Comparison of ENCODE assay signal across 9 mouse cellular contexts in the genomic region with DNA sequence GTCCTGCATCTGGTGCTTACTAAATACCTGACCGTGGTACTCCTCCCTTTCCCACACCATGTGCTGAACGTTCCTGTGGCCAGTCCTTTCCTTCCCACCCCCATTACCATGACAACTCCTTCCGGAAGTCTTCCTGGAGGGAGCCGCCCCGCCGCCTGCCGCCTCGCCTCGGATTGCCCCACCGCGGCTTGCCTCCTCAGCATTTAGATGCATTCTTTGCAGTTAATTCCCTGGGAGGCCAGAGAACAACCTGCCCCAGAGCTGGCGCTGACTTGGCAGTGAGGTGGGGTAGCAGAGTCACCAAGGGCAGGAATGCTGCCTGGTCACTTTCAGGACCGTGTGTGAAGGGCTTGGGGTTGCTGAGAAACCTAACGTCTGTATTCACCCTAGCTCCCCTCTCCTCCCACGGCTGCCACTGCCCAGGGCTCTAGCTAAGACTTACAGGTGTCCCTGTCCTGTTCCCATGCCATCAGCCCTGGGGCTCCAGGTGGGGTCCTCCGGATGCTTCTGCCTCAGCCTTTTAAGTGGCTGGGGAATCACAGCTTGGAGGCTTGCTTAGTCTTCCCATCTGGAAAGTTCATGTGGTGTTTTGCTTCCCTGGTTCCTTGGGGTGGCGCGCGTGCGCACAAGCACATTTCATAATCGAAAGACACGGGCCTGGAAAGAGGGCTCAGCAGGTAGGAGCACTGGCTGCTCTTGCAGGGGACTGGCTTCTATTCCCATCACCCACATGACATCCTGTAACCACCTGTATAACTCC. TPM values are rescaled to one million over a fixed set of nuclear protein-coding genes. Genes with fewer than 3 reads are reported as not detected.
DNase-seq lines count a peak whose midpoint lies in the region; ATAC-seq and TF ChIP-seq lines count a peak whose summit lies in the region.
"Had no signal": no experiment of that assay in that cellular context is flagged by ENCODE, and none has a peak within 500 bp of the region (broad histone marks: within the 10 kb centered on the region; RNA-seq: fewer than 3 reads in every experiment).

No protein-coding gene starts in this region.

- no peak; the same call in 1 of the 2 replicates for TF ChIP-seq POLR2A in embryonic fibroblast, embryonic 13.5 days (IDR thresholded peaks at IDR 0.05; ENCODE audit: low read depth, low read length)

- peak; percentile 69 for ATAC-seq in lung, postnatal 0 days

- H3K9me3 ChIP-seq in lung, postnatal 0 days (ENCODE audit: low read length) = no peaks in the 10 kb centered on the region

- DNase-seq in retina, postnatal 1 day = peak; percentile 25
- DNase-seq in retina, embryonic 14.5 days (ENCODE audit: low spot score) = no peak
- peak; percentile 71 to 85 for DNase-seq in kidney, adult 8-10 months
- peak; percentile 95 for DNase-seq in lung, postnatal 0 days (ENCODE audit: low spot score)
- DNase-seq in spleen, postnatal 4 days (ENCODE audit: low spot score in 2 of 2) = no peak
- DNase-seq in thymus, adult 18-20 months = no peak
- no peak for DNase-seq in layer of hippocampus, postnatal 25 days (ENCODE audit: extremely low spot score in 1 of 2, low spot score in 1 of 2)

- 12% methylated on average over 22 of the region's 22 CpGs for WGBS in lung, postnatal 0 days

- peak overlapping the region; percentile 43 for H3K4me2 ChIP-seq in lung, postnatal 0 days (replicated peaks; ENCODE audit: low read depth, low read length)

- TF ChIP-seq CTCF in embryonic fibroblast, embryonic 13.5 days (IDR thresholded peaks at IDR 0.05; ENCODE audit: borderline replicate concordance, insufficient read depth, low read length) = no peak
- TF ChIP-seq CTCF in lung, postnatal 0 days (IDR thresholded peaks at IDR 0.05) = peak; percentile 31

- no peaks in the 10 kb centered on the region for H3K36me3 ChIP-seq in lung, postnatal 0 days (ENCODE audit: insufficient read depth, low read length)

- no peak overlapping the region for H3K9ac ChIP-seq in lung, postnatal 0 days (replicated peaks; ENCODE audit: low read depth)
- H3K9ac ChIP-seq: liver, embryonic 14.5 days had no signal

- H3K4me1 ChIP-seq in embryonic fibroblast, embryonic 13.5 days (ENCODE audit: control insufficient read depth, insufficient read depth, low read length) = peaks cover 14% of the 10 kb centered on the region; the same call in 1 of the 2 replicates
- H3K4me1 ChIP-seq in lung, postnatal 0 days (ENCODE audit: insufficient read depth, low read depth, low read length) = peaks cover 2% of the 10 kb centered on the region; the same call in 1 of the 2 replicates

- H3K27ac ChIP-seq in embryonic fibroblast, embryonic 13.5 days (ENCODE audit: insufficient read depth, low read length) = peak overlapping the region; percentile 49
- peak overlapping the region; percentile 87 for H3K27ac ChIP-seq in lung, postnatal 0 days (ENCODE audit: low read length)
- H3K27ac ChIP-seq: liver, embryonic 14.5 days had no signal

- TF ChIP-seq EP300 in lung, postnatal 0 days (IDR thresholded peaks at IDR 0.05) = peak; percentile 82

- H3K27me3 ChIP-seq in lung, postnatal 0 days (replicated peaks; ENCODE audit: insufficient read depth, low read length) = no peaks in the 10 kb centered on the region

- no peak overlapping the region for H3K4me3 ChIP-seq in embryonic fibroblast, embryonic 13.5 days (ENCODE audit: insufficient read depth, low read length)
- no peak overlapping the region; the same call in 1 of the 2 replicates for H3K4me3 ChIP-seq in lung, postnatal 0 days (ENCODE audit: low read depth, low read length)

RNA-seq across cellular contexts. Expression of a gene that starts 4.5 kb away (rescaled TPM):
- polyA plus RNA-seq in embryonic fibroblast, embryonic 13.5 days (2011; ENCODE audit: insufficient read length, low read depth, missing spikeins) = 9.1 and 13.3 TPM in 2 replicates
- 11.0 and 19.1 TPM in 2 replicates for polyA plus RNA-seq in lung, postnatal 0 days (2015; fragmentation: Nextera tagmentation; extraction: Ambion mirVana)
- total RNA-seq in layer of hippocampus, postnatal 25 days (2021) = not detected

RNA-seq across cellular contexts. Expression of a gene that starts 13.9 kb away (rescaled TPM):
- 32.3 and 37.4 TPM in 2 replicates for polyA plus RNA-seq in embryonic fibroblast, embryonic 13.5 days (2011; ENCODE audit: insufficient read length, low read depth, missing spikeins)
- polyA plus RNA-seq in lung, postnatal 0 days (2015; fragmentation: Nextera tagmentation; extraction: Ambion mirVana) = 1.1 and 1.4 TPM in 2 replicates
- 100 to 1,000 TPM; 183 to 201 TPM for total RNA-seq in layer of hippocampus, postnatal 25 days (2021)

RNA-seq across cellular contexts. Expression of a gene that starts 34.3 kb away (rescaled TPM):
- not detected in 2 replicates for polyA plus RNA-seq in embryonic fibroblast, embryonic 13.5 days (2011; ENCODE audit: insufficient read length, low read depth, missing spikeins)
- 24.8 TPM in 2 replicates for polyA plus RNA-seq in lung, postnatal 0 days (2015; fragmentation: Nextera tagmentation; extraction: Ambion mirVana)
- total RNA-seq in layer of hippocampus, postnatal 25 days (2021) = not detected

Comparison
In these comparisons a context has a peak if more than half of its experiments do, and no peak if none do; other contexts are left out.
1. DNase-seq: peak in retina, postnatal 1 day (single experiment), kidney, adult 8-10 months (2 of 2) and lung, postnatal 0 days (single experiment); none in retina, embryonic 14.5 days (single experiment), spleen, postnatal 4 days (0 of 2), thymus, adult 18-20 months (0 of 2) and layer of hippocampus, postnatal 25 days (0 of 2).
2. RNA of a gene that starts 13.9 kb away (polyA plus RNA-seq): 32.3 to 37.4 TPM in embryonic fibroblast, embryonic 13.5 days; 1.1 to 1.4 TPM in lung, postnatal 0 days; every median in the first group is over 10 times any median in the second.
3. RNA of a gene that starts 34.3 kb away (polyA plus RNA-seq): 24.8 TPM in lung, postnatal 0 days; not detected in embryonic fibroblast, embryonic 13.5 days; every median in the first group is over 10 times any median in the second.